Mouse (Mus musculus) skeletal muscle tissue, adult 2 months (tissue): Measurements from ENCODE around the gene Galnt2.

Experiments
- DNase-seq: peaks from one replicate; pipeline ENCODE4 v3.0.0-alpha.2; 2012; ENCODE audit warnings: low read depth, low spot score

Galnt2 gene

DNA sequence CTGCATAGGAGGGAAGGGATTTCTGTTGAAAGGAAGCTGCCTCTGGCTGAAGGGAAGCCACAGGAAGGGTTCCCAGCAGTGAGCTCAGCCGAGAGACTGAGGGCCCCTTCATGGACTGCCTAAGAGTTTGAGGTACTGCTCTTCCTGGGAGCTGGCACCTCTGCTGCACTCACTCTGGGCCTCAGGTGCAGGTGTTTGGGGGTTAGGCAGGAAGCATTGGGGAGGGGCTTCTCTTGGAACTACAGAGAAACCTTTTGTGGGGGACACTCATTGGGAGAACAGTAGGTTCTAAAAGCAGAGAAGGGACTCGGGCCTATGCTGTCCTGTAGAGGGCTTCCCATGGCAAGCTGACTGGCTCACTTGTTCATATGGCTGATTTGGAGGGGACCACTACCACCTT, 3.3 kb downstream of the Galnt2 start:
- no peak for DNase-seq

DNA sequence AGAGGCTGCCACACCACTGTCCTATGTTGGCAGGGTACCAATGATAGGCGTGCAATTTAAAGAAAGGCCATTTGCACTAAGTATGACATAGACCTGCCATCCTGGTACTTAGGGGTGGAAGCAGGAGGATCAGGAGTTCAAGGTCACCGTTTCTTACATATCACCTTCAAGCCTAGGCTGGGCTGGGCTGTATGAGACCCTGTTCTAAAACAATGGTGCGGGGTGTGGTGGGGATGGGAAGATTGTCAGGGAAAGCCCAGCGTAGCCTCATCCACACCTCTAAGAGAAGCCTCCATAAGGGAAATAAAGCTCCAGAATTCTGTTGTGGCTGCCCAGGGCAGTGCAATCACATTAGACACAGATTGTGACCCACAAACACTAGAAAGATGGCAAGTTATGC, 4.3 kb downstream of the Galnt2 start:
- no peak for DNase-seq

DNA sequence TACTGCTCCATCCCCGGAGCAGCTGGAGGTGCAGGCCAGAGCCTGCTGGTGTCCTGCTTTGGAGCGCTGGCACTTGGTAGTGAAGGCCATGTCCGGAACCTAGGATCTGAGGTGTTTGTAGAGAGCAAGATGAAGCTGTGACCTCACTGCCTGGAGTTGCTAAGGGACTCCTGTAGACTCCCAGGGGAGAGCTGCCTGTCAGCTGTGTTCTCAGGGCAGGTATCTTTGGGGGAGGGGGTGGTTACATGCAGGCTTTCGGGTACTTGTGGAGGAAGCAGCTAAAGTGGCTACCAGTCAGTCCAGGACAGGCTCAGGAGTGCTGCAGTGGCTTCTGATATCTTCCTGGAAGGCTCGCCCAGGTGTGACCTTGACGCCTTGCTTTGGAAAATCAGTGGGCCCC, 8.2 kb downstream of the Galnt2 start:
- no peak for DNase-seq

DNA sequence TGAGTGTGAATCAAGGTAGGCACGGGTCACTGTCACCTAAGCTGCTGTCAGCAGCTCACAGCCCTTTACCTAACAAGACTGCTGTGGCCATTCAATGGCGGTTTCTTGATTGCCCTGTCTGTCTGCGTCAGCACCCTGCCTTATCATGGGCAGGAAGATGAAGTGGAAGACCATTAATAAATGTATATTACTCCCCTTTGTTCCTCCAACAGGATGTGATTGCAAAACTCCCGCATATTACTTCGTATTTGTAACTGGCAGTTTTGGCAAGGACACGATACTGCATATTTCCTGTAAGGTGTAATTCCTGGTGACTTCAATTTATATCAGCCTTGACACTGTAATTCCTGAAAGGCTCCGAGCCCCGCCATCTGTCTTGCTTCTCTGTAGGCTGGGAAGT, 9.7 kb downstream of the Galnt2 start:
- no peak for DNase-seq

DNA sequence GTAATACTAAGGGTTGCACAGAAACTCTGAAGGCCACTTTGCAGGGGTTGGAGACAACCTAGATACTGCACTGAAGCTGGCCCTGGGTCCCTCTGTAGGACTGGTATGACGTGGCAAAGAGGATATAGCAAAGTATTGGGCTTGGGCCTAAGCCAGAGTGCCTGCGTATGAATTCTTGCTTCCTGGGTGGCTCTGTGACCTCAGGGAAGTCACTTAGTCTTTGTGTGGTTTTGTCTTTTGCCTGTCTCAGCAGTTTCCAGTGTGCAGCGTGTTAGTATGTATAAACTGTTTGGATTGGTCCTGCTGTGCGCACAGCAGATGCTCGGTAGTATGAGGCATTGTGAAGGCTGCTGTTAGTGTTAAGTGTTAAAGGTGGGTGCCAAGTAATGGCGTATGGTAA, 11.0 kb downstream of the Galnt2 start:
- DNase-seq, result no peak

DNA sequence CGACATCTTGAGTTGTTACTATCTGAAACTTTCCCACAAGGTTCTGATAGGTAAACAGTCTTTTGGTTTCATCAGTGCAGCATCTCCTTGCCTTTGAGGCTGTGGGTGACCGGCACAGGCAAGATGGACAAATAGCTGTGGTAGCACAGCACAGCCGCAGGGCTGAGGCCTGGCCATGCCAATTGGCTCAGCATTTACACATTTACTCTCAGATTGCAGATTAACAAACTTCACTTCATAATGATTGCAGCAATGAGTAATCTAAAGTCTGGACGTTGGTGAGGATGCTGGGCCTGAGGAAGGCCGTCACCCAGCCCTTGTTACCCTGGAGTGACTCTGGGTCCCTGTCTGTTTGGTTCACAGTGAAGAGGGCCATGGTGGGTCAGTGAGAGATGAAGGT, 11.7 kb downstream of the Galnt2 start:
- DNase-seq, result no peak

DNA sequence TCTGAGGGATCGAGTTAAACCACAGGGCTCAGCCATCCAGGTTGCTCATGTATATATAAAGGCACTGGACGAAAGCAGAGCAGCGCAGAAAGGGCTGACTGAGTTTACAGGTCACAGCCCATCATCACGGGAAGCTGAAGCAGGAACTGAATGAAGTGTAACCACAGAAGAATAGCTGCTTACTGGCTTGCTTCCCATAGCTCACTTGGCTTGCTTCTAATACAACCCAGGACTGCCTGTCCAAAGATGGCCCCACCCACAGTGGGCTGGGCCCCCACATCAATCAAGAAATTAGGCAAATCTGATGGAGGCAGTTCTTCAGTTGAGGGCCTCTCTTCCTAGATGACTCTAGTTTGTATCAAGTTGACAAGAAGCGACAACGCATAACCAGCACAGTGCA, 16.4 kb downstream of the Galnt2 start:
- DNase-seq, result no peak

DNA sequence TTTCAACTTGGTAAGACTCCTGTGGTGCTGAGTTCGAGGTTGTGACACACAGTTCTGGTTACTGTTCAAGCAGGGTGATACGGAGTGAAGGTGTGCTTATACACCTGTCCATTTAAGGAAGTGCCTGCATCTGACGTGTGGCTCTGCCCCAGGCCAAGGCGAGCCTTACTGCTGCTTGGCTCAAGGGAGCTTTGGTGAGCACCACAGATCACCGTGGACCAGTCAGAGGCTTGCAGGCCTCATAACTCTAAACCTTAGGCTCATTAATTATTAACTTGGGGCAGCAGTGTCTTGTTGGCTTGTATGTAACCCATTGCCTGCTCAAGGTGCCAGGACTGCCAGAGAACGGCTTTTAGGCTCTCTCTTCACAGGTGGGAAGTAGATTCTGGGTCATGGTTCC, 17.5 kb downstream of the Galnt2 start:
- no peak for DNase-seq

DNA sequence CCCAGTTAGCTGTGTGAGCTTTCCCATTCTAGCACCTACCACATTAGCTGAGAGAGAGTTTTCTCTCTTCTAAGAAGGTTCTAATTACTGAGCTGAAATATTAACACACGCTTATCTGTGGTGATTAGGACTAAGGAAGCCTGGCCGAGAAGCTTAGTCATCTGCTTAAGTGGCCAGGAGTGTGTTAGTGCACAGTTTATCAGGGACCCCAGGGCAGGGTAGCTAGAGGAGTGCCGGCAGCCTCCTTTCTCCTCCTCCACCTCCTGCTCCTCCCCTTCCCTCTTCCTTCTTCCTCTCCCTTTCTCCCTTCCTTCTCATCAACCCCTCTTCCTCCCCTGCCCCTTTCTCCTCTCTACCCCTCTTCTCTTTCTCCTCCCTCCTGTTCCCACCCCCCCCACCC, 19.1 kb downstream of the Galnt2 start:
- DNase-seq, result no peak

DNA sequence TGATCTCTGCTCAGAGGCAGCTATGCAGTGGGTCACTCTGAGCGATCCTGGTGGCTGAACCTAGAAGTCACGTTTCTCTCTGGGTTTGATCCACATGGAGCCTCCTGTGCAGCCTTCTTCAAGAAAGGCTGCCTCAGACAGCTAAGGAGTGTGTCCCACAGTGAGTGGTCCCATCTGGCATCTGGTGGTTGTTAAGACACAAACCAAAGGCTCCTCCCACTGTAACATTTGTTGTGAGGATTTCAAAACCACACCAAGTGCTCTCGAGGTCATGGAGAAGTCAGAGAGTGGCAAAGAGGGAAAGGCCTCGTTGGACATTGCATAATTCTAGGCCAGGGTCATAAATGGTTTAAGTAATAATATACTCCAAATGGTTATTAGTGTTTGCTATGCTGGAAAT, 19.6 kb downstream of the Galnt2 start:
- DNase-seq, result no peak

DNA sequence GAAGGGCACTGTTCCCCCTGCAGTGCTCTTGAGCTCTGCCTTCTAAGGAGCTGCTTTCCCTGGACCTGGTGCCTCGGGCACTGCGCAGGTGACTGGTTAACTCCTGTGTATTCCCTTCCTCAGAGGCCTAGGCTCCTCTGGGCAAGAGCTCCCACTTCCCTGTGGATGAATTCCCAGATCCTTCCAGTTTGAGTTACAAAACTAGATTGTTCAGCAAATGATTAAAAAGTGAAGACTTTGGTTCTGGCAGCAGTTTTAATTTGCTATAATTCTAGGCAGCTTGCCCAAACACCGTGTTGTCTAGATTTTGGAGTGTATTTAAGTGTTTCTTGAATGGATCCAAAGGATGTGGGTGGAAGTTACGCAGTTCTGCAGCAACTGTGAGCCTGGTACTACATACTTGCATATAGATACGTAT, 21.4 kb downstream of the Galnt2 start:
- no peak for DNase-seq

DNA sequence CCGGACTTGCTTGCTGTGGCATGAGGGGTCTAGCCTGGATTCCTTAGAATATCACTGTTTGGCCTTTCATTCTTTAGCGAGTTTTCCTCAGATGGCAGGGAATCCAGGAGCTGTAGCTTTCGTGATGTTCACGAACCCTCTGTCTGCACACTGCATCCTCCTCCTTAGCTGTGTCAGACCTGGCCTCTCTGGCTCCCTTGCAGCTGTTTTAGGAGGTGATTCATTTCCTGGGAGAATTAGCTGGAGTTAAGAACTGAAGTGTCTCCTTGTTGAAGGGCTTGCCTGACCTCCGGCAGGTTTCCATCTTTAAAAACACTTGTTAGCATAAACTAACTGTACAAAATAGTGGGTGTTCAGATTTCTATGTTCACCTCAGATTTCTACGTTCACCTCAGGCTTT, 22.7 kb downstream of the Galnt2 start:
- DNase-seq, result no peak

DNA sequence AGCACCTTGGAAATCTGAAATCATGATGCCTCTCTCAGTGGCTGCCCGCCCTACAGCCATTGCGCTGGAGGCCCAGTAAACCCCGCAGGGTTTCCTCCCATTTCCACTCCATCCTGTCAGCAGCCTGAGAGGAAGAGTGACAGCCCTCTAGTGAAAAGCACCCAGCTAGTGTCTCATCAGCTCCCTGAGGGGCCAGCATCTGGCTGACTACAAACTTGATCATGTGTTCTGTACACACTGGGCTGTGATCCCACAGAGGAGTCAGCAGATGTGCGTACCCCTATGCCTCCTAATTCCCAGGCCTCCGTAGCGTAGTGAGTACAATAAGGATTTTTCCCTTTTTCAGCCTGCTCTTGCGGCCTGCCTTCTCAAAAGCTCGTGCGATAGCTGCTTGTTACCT, 25.6 kb downstream of the Galnt2 start:
- DNase-seq, result peak; percentile 46

DNA sequence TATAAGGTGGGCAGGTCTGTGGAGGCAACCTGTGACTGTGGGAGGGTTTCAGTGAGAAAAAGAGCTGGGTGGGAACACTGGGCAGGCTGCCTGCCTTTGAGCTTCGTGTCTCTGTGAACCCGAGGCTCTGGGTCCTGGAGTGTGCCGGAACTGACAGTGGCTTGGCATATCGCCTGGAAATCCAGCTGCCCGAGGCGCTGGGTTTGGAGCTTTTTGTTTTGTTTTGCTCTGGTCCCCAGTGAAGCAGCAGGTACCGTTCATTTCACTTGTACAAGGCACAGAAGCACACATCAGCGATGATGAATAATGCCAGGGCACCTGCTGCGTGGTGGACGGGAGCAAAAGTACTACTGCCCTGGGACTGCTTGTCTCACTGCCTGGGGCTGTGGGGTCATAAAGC, 26.2 kb downstream of the Galnt2 start:
- peak; percentile 60 for DNase-seq

DNA sequence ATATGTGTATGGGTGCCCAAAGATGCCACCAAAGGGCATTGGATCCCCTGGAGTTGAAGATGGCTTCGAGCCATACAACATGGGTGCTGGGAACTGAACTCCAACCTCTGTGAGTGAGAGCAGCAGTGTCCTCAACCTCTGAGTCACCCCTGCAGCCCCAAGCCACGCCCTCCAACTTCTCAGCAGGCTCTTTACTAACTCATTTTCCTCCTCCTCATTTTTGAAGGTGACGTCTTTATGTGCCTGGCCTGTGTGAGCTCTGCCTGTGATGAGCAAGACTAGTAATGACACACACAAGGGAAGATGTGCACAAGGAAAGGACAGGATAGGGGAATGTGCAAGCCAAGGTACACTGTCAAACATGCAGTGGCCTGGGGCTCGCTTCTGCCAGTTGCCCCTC, 28.0 kb downstream of the Galnt2 start:
- DNase-seq, result no peak

DNA sequence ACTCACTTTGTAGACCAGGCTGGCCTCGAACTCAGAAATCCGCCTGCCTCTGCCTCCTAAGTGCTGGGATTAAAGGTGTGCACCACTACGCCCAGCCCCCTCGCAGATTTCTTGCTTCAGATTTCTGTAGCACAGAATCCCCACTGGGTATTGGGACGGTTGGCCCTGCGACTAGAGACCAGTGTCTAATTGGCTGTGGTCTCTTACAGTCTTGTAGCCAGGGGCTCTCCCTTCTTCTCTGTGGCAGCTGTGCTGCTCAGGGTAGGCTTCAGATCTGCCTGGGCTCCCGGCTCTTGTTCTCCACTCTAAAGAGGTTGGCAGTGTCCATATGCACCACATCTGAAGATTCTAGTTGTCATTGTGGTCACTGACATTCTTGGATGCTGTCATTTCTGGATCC, 28.7 kb downstream of the Galnt2 start:
- no peak for DNase-seq

DNA sequence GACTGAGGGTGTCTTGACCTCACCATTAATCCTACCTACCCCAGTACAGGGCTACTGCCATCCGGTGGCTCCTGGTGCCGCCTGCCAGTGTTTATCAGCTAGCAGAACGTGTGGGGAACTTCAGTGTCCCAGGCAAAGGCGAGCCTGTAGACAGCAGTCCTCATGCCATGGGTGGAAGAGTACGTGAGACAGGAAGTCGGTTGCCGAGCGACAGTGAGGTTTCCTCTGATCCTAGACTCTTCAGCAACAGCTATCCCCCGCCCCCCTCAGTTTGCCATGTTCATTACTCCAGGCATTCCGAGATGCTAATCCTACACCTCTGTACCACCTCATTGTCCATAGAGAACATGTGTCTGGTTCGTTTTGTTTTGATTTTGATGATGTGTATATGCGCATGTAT, 29.2 kb downstream of the Galnt2 start:
- DNase-seq, result no peak

DNA sequence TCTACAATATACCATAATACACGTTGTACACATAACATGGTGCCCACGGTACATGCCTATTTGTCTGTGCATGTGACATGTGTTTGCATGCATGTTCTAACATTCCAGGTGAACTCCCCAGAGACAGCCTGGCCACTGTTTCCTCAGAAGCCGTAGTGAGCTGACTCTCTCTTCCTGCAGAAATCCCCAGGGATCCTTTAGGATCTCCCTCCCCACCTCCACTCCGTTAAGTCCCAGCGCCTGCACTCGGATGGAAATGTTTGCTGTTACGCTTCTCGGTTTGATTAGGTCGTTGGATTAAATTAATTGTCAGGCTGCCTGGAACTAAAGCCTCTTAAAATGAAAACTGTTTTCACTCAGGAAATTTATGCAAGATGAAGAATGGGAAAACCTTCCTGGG, 31.9 kb downstream of the Galnt2 start:
- DNase-seq, result no peak

DNA sequence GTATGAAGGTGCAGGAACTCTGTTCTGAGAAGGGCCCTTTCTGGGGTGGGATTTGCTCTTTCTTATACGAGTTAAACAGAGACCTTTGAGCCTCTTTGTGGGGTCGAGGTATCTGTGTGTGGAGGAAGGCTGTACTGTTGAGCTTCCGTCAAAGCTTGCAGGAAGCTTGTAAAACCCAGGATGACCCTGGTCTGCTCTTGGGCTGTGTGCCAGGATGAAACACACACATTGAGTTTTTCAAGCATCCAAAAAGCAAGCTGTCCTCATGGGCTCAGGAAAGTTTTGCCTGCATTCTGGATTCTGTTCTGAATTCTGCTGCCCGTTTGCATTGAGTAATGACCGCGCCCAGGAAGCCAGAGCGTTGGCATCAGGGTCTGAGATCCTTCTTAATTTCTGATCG, 32.8 kb downstream of the Galnt2 start:
- no peak for DNase-seq

DNA sequence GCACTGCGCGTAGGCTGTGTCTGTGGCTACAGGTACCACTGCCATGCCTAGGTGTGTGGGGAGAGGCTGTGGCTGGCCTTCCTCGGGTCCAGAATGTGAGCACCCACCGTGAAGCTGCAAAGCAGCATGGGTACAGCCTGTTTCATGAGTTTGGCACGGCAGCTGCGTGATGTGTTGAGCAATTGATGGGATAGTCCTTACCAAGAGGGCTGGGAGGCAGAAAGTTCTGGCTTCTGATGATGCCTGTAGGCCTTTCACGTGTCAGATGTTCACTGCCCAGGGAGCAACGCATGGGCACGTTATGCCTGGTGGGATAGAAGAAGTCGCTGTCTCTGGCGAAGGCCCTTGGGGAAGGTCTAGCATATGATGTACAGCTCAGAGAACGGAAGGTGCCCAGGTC, 33.5 kb downstream of the Galnt2 start:
- DNase-seq, result no peak

DNA sequence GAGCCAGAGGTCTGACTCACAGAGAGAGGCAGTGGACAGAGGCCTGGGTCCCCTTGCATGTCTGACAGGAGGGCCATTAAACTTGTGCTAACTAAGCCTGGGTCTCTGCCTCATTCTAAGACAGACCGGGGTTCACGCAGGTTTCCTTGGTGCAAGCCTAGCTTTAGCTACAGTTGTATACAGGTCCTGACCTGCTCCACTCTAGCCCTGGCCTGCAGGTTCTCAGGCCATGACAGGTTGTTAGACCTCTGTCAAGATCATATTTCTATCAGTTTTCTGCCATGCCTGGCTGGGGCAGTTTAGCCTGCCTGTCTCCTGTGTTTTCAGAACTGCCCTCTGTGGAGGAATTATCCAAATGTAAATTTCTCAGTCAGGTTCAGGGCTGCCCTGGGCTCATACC, 33.9 kb downstream of the Galnt2 start:
- DNase-seq, result no peak

DNA sequence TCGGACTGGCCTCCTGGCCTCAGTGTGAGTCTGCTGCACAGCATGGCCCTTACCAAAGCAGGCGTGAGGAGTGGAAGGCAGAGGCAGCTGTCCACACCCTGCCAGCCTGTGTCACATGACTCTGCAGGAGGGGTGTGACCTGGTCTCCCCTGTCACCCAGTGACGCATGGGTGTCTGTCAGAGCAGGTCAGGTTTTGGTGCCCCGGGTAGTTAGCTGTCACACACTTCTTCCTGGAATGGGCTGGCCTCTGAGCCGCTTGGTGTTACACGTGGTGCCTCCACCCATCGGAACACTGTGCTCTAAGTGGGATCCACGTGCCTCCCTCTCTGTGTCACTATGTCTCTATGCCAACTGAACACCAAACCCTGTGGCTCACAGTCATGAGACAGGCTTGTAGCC, 34.6 kb downstream of the Galnt2 start:
- DNase-seq, result peak; percentile 92

DNA sequence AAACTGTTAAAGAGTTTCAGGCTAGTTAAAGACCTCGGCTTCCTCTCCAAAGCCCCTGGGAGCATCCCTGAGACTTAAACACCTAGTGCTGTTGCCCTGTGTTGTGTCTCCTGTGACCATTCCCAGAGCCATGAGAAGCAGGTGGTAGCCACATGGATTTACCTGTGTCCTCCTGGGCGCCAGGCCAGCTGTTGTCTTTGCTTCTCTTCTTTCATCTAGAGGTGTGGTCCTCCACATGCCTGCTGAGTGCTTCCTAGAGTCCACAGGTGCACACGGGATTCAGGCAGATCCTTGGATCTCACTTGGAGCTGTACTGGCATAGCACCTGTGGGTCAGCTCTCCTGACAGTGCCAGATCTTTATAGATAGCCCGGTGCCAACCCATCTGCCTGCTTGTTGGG, 36.0 kb downstream of the Galnt2 start:
- DNase-seq, result no peak

DNA sequence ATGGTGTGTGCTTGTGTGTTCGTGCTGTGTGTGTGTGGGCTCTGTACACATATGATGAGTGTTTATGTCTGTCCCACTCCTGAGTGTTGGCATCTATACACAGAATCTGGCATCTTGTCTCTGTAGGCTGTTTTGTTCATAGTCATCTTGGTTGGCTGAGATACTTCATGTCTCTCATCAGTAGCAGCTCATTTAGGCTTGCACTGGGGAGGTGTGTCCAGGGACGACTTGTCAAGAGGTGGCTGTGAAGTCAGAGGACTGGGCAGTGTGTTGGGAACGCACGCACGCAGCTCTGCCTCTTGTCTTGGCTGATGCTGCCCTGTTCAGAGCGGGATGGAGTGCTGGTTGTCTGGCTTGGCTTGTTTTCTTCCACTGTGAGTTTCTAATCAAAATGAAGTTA, 39.3 kb downstream of the Galnt2 start:
- DNase-seq, result no peak

DNA sequence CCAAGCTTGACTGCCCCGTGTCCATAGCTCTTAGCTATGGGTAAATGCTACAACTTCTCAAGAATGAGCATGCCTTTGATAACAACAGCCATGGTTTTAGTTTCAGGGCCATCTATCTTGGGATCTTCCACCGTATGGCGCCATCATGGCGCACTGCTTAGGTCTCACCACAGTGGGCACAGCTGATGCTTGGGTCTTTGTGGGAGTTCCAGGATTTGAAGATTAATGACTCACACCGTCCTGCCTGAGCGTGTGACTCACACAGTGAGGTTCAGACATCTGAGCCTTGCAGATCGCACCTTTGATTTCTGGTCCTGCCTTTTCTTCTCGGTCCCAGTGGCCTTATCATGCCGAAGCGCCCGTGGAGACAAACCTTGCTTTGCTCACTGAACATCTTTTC, 39.7 kb downstream of the Galnt2 start:
- no peak for DNase-seq
